Mouse (Mus musculus): Measurements from ENCODE around the gene Nid1. TPM values are rescaled to one million over a fixed set of nuclear protein-coding genes. Genes with fewer than 3 reads are reported as not detected.

The Nid1 gene
- polyA plus RNA-seq, 1 experiment, result 14.1 TPM

GRCm38 (mm10) chr13:13485682-13486081 lies 48.3 kb downstream of the Nid1 start:
- DNase-seq (ENCODE audit: extremely low spot score in 1 of 2, low spot score in 1 of 2), result no peak

- DNase-seq (ENCODE audit: extremely low spot score in 1 of 2, low spot score in 1 of 2), result no peak
Observed at GRCm38 (mm10) chr13:13487851-13488250, 50.5 kb downstream of the Nid1 start.

GRCm38 (mm10) chr13:13489861-13490260 lies 52.5 kb downstream of the Nid1 start:
- no peak for DNase-seq (ENCODE audit: extremely low spot score in 1 of 2, low spot score in 1 of 2)

- no peak for DNase-seq (ENCODE audit: extremely low spot score in 1 of 2, low spot score in 1 of 2)
Observed at GRCm38 (mm10) chr13:13492151-13492550, 54.8 kb downstream of the Nid1 start.

GRCm38 (mm10) chr13:13493517-13493916 lies 56.2 kb downstream of the Nid1 start:
- DNase-seq (ENCODE audit: extremely low spot score in 1 of 2, low spot score in 1 of 2), result peak in 1 of 2 experiments; percentile 50

- DNase-seq (ENCODE audit: extremely low spot score in 1 of 2, low spot score in 1 of 2), result no peak
Observed at GRCm38 (mm10) chr13:13498022-13498421, 60.7 kb downstream of the Nid1 start.

- no peak for DNase-seq (ENCODE audit: extremely low spot score in 1 of 2, low spot score in 1 of 2)
Observed at GRCm38 (mm10) chr13:13502406-13502805, 65.1 kb downstream of the Nid1 start.

GRCm38 (mm10) chr13:13503695-13504386 lies 66.5 kb downstream of the Nid1 start:
- DNase-seq (ENCODE audit: extremely low spot score in 1 of 2, low spot score in 1 of 2), result no peak

GRCm38 (mm10) chr13:13505063-13505462 lies 67.7 kb downstream of the Nid1 start:
- no peak for DNase-seq (ENCODE audit: extremely low spot score in 1 of 2, low spot score in 1 of 2)

- DNase-seq (ENCODE audit: extremely low spot score in 1 of 2, low spot score in 1 of 2), result peak in 1 of 2 experiments; percentile 71
Observed at GRCm38 (mm10) chr13:13506556-13506955, 69.2 kb downstream of the Nid1 start.

- DNase-seq (ENCODE audit: extremely low spot score in 1 of 2, low spot score in 1 of 2), result no peak
Observed at GRCm38 (mm10) chr13:13514861-13515260, 77.5 kb downstream of the Nid1 start.

- peak; percentile 57 to 93 for DNase-seq (ENCODE audit: extremely low spot score in 1 of 2, low spot score in 1 of 2)
Observed at GRCm38 (mm10) chr13:13516376-13517225, 79.2 kb downstream of the Nid1 start.

GRCm38 (mm10) chr13:13518114-13518513 lies 80.8 kb downstream of the Nid1 start:
- no peak for DNase-seq (ENCODE audit: extremely low spot score in 1 of 2, low spot score in 1 of 2)

- no peak for DNase-seq (ENCODE audit: extremely low spot score in 1 of 2, low spot score in 1 of 2)
Observed at GRCm38 (mm10) chr13:13520436-13520835, 83.1 kb downstream of the Nid1 start.

- DNase-seq (ENCODE audit: extremely low spot score in 1 of 2, low spot score in 1 of 2), result no peak
Observed at GRCm38 (mm10) chr13:13523625-13524584, 86.6 kb downstream of the Nid1 start.

- DNase-seq (ENCODE audit: extremely low spot score in 1 of 2, low spot score in 1 of 2), result no peak
Observed at GRCm38 (mm10) chr13:13525205-13525604, 87.9 kb downstream of the Nid1 start.

GRCm38 (mm10) chr13:13525877-13526276 lies 88.5 kb downstream of the Nid1 start:
- DNase-seq (ENCODE audit: extremely low spot score in 1 of 2, low spot score in 1 of 2), result no peak

GRCm38 (mm10) chr13:13529115-13529542 lies 91.8 kb downstream of the Nid1 start:
- no peak for DNase-seq (ENCODE audit: extremely low spot score in 1 of 2, low spot score in 1 of 2)

GRCm38 (mm10) chr13:13530913-13531312 lies 93.6 kb downstream of the Nid1 start:
- DNase-seq (ENCODE audit: extremely low spot score in 1 of 2, low spot score in 1 of 2), result no peak

- DNase-seq (ENCODE audit: extremely low spot score in 1 of 2, low spot score in 1 of 2), result no peak
Observed at GRCm38 (mm10) chr13:13531923-13532322, 94.6 kb downstream of the Nid1 start.

GRCm38 (mm10) chr13:13536555-13536954 lies 99.2 kb downstream of the Nid1 start:
- no peak for DNase-seq (ENCODE audit: extremely low spot score in 1 of 2, low spot score in 1 of 2)

All from frontal cortex, adult 2 months (tissue).